Mouse (Mus musculus) small intestine, adult 2 months (tissue): Measurements from ENCODE around the gene Ctbs.

ENCODE experiments used
- CTCF ChIP-seq: fragments of 200-500 bp; IDR thresholded peaks from 2 replicates; pipeline ENCODE4 v1.5.1; 2012; ENCODE audit warnings: low read depth, mild to moderate bottlenecking, control low read depth, inconsistent platforms, low read length, moderate library complexity, mixed read lengths; ENCODE audit not compliant: insufficient replicate concordance, insufficient read length; ENCODE audit errors: extremely low read depth
- POLR2A ChIP-seq: fragments of 200-500 bp; IDR thresholded peaks from 2 replicates; pipeline ENCODE4 v1.6.1; 2012; ENCODE audit warnings: low read depth, mild to moderate bottlenecking, control low read depth, inconsistent platforms, low read length, moderate library complexity

DNA sequence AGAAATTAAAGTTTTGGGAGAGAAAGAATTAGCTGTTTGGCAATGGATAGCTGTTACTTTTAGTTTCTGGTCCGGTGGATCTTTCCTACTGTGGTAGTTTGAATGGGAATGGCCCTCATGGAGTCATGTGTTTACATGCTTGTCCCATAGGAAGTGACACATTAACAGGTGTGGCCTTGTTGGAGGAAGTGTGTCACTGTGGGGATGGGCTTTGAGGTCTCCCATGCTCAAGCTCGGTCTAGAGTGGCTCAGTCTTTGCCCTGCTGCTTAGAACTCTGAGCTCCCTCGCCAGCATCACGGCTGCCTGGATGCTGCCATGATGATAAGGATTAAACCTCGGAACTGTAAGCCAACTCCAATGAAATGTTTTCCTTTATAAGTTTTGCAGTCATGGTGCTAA is 1.8 kb downstream of the Ctbs start:
- TF ChIP-seq CTCF (no peak), POLR2A (no peak)
